Mouse (Mus musculus): ENCODE measurements around the gene Sbk1. TPM values are rescaled to one million over a fixed set of nuclear protein-coding genes. Genes with fewer than 3 reads are reported as not detected.
A peak's percentile ranks its signal among the peaks of the same experiment; 100 is the strongest.
"Not testable (repeated sequence)": the region's sequence is repeated elsewhere in the genome, so short reads cannot be mapped to it uniquely, and the experiment has no call there.

Gene Sbk1
- polyA plus RNA-seq, 1 experiment from 2014 or later, result 391 TPM

GRCm38 (mm10) chr7:126281876-126282682 is 9.7 kb downstream of the Sbk1 start:
- Histone ChIP-seq H3K9ac (replicated peaks; ENCODE audit: low read length) (no peak overlapping the region), H3K9me3 (ENCODE audit: control insufficient read depth, low read length) (no peaks in the 10 kb centered on the region), H3K4me3 (replicated peaks; ENCODE audit: low read depth, low read length) (no peak overlapping the region), H3K4me2 (ENCODE audit: low read length) (no peak overlapping the region), H3K4me1 (ENCODE audit: control insufficient read depth, insufficient read depth, low read length) (peaks cover 36% of the 10 kb centered on the region), H3K27me3 (ENCODE audit: control insufficient read depth, insufficient read depth, low read length) (no peaks in the 10 kb centered on the region), H3K36me3 (ENCODE audit: control insufficient read depth, insufficient read depth, low read length) (peaks cover 95% of the 10 kb centered on the region), H3K27ac (replicated peaks; ENCODE audit: low read depth, low read length) (no peak overlapping the region)
- DNase-seq (no peak), ATAC-seq (ENCODE audit: low FRiP score, low TSS enrichment) (no peak)
- 86% methylated on average over 16 of the region's 16 CpGs for WGBS

DNA sequence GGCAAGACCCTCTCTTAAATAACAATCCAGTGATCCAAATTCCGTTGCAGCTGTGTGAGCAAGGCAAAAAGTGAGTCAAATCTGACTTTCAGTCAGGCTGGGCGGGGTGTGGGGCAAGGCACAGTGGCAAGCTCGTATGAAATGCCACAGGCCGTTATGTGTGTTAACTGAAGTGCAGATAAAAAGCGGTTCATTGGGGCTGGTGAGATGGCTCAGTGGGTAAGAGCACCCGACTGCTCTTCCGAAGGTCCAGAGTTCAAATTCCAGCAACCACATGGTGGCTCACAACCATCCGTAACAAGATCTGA is 10.2 kb downstream of the Sbk1 start:
- H3K9me3 ChIP-seq (ENCODE audit: control insufficient read depth, low read length); ATAC-seq (ENCODE audit: low FRiP score, low TSS enrichment); H3K9ac ChIP-seq (replicated peaks; ENCODE audit: low read length); H3K4me3 ChIP-seq (replicated peaks; ENCODE audit: low read depth, low read length); H3K27me3 ChIP-seq (ENCODE audit: control insufficient read depth, insufficient read depth, low read length); DNase-seq; H3K27ac ChIP-seq (replicated peaks; ENCODE audit: low read depth, low read length); H3K4me2 ChIP-seq (ENCODE audit: low read length): not testable (repeated sequence)
- H3K36me3 ChIP-seq (ENCODE audit: control insufficient read depth, insufficient read depth, low read length), result peaks cover 90% of the 10 kb centered on the region
- H3K4me1 ChIP-seq (ENCODE audit: control insufficient read depth, insufficient read depth, low read length), result peaks cover 33% of the 10 kb centered on the region
- 88% methylated on average over 7 of the region's 8 CpGs for WGBS

DNA sequence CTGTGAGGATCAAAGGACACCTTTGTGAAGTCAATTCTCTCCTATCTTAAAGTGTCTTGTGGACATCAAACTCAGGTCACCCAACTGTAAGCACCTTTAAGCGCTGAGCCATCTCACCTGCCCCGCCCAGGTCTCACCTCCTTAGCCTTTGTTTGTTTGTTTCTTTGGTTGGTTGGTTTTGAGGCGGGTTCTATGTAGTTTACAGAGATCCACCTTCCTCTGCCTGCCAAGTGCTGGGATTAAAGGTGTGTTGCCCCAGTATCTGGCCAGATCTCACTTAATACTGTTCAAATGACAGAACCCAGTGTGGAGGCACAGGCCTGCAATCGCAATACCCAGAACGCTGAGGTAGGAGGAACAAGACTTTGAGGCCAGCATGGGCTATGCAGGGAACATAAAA is 11.6 kb downstream of the Sbk1 start:
- Histone ChIP-seq H3K36me3 (ENCODE audit: control insufficient read depth, insufficient read depth, low read length) (peaks cover 83% of the 10 kb centered on the region), H3K4me1 (ENCODE audit: control insufficient read depth, insufficient read depth, low read length) (peaks cover 33% of the 10 kb centered on the region)
- no peak for ATAC-seq (ENCODE audit: low FRiP score, low TSS enrichment)

GRCm38 (mm10) chr7:126284441-126284840 is 12.0 kb downstream of the Sbk1 start:
- H3K4me1 ChIP-seq (ENCODE audit: control insufficient read depth, insufficient read depth, low read length), result peaks cover 32% of the 10 kb centered on the region
- no peak for ATAC-seq (ENCODE audit: low FRiP score, low TSS enrichment)
- no peak overlapping the region for H3K4me3 ChIP-seq (replicated peaks; ENCODE audit: low read depth, low read length)
- no peak overlapping the region for H3K4me2 ChIP-seq (ENCODE audit: low read length)
- WGBS, result 88% methylated on average over 4 of the region's 4 CpGs
- DNase-seq, result no peak
- H3K36me3 ChIP-seq (ENCODE audit: control insufficient read depth, insufficient read depth, low read length), result peaks cover 81% of the 10 kb centered on the region
- no peak overlapping the region for H3K27ac ChIP-seq (replicated peaks; ENCODE audit: low read depth, low read length)
- no peaks in the 10 kb centered on the region for H3K27me3 ChIP-seq (ENCODE audit: control insufficient read depth, insufficient read depth, low read length)
- no peaks in the 10 kb centered on the region for H3K9me3 ChIP-seq (ENCODE audit: control insufficient read depth, low read length)
- H3K9ac ChIP-seq (replicated peaks; ENCODE audit: low read length), result no peak overlapping the region

More for the DNA sequence above, 11.6 kb downstream of the Sbk1 start:
- H3K27ac ChIP-seq (replicated peaks; ENCODE audit: low read depth, low read length), result no peak overlapping the region
- no peaks in the 10 kb centered on the region for H3K9me3 ChIP-seq (ENCODE audit: control insufficient read depth, low read length)
- no peak for DNase-seq
- no peak overlapping the region for H3K4me2 ChIP-seq (ENCODE audit: low read length)
- WGBS, result 91% methylated on average over 5 of the region's 5 CpGs
- no peaks in the 10 kb centered on the region for H3K27me3 ChIP-seq (ENCODE audit: control insufficient read depth, insufficient read depth, low read length)
- H3K9ac ChIP-seq (replicated peaks; ENCODE audit: low read length), result no peak overlapping the region
- H3K4me3 ChIP-seq (replicated peaks; ENCODE audit: low read depth, low read length), result no peak overlapping the region

- H3K4me1 ChIP-seq (ENCODE audit: control insufficient read depth, insufficient read depth, low read length), result peaks cover 31% of the 10 kb centered on the region
- no peaks in the 10 kb centered on the region for H3K27me3 ChIP-seq (ENCODE audit: control insufficient read depth, insufficient read depth, low read length)
- no peak for DNase-seq
- WGBS, result 68% methylated on average over 4 of the region's 4 CpGs
- no peak for ATAC-seq (ENCODE audit: low FRiP score, low TSS enrichment)
- no peaks in the 10 kb centered on the region for H3K9me3 ChIP-seq (ENCODE audit: control insufficient read depth, low read length)
- no peak overlapping the region for H3K9ac ChIP-seq (replicated peaks; ENCODE audit: low read length)
- H3K4me2 ChIP-seq (ENCODE audit: low read length), result no peak overlapping the region
- H3K4me3 ChIP-seq (replicated peaks; ENCODE audit: low read depth, low read length), result no peak overlapping the region
- H3K36me3 ChIP-seq (ENCODE audit: control insufficient read depth, insufficient read depth, low read length), result peaks cover 81% of the 10 kb centered on the region
- no peak overlapping the region for H3K27ac ChIP-seq (replicated peaks; ENCODE audit: low read depth, low read length)
Measured at GRCm38 (mm10) chr7:126284865-126285264, 12.4 kb downstream of the Sbk1 start.

DNA sequence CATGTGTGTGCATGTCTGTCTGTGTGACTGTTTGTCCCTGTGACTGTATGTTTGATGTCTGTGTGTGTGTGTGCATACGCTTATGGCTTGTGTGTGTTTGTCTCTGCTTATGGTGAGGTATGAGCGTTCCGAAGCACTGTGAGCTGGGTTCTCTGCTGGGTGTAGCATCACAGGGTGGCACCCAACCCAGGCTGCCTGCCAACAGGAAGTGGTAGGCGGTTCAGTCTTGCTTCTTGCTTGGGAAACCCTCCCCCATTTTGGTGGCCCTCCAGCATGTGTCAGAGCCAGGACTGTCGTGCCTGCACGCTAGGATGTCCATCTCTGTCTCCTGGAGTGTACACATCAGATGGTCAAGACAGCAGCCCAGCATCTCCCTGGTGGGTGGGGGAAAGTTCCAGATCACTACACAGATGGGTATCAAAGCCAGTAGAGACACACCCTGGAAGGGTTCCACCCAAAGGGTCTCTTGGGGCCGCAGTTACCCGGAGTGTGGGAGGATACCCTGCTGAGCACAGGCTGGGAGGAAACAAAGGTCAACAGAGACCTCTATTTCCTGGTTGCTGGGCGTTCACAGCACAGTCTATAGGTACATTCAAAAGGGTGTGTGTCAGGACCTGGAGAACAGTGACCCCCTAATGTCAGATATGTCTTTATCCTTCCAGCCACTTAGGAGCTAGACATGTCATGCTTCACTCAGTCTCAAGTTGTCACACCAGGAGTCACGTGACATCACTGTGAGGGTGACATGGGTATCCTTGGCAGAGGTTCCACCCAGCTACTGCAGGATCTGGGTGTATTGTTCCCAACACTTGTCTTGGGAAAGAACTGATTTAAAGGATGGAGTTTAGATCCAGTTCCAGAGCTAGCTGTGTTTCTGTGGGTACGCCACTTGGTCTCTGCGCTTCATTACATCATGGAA is 13.1 kb downstream of the Sbk1 start:
- H3K4me1 ChIP-seq (ENCODE audit: control insufficient read depth, insufficient read depth, low read length), result peaks cover 31% of the 10 kb centered on the region
- H3K27ac ChIP-seq (replicated peaks; ENCODE audit: low read depth, low read length), result no peak overlapping the region

GRCm38 (mm10) chr7:126286311-126286710 is 13.9 kb downstream of the Sbk1 start:
- H3K9me3 ChIP-seq (ENCODE audit: control insufficient read depth, low read length), result no peaks in the 10 kb centered on the region
- no peak overlapping the region for H3K4me2 ChIP-seq (ENCODE audit: low read length)
- DNase-seq, result no peak
- WGBS, result 88% methylated on average over 2 of the region's 2 CpGs
- H3K27me3 ChIP-seq (ENCODE audit: control insufficient read depth, insufficient read depth, low read length), result no peaks in the 10 kb centered on the region
- H3K36me3 ChIP-seq (ENCODE audit: control insufficient read depth, insufficient read depth, low read length), result peaks cover 82% of the 10 kb centered on the region
- ATAC-seq (ENCODE audit: low FRiP score, low TSS enrichment), result no peak
- peaks cover 31% of the 10 kb centered on the region for H3K4me1 ChIP-seq (ENCODE audit: control insufficient read depth, insufficient read depth, low read length)
- H3K27ac ChIP-seq (replicated peaks; ENCODE audit: low read depth, low read length), result no peak overlapping the region
- no peak overlapping the region for H3K9ac ChIP-seq (replicated peaks; ENCODE audit: low read length)
- no peak overlapping the region for H3K4me3 ChIP-seq (replicated peaks; ENCODE audit: low read depth, low read length)

More for the DNA sequence above, 13.1 kb downstream of the Sbk1 start:
- H3K9ac ChIP-seq (replicated peaks; ENCODE audit: low read length), result no peak overlapping the region
- no peak overlapping the region for H3K4me3 ChIP-seq (replicated peaks; ENCODE audit: low read depth, low read length)
- DNase-seq, result no peak
- no peaks in the 10 kb centered on the region for H3K9me3 ChIP-seq (ENCODE audit: control insufficient read depth, low read length)
- H3K27me3 ChIP-seq (ENCODE audit: control insufficient read depth, insufficient read depth, low read length), result no peaks in the 10 kb centered on the region
- no peak for ATAC-seq (ENCODE audit: low FRiP score, low TSS enrichment)
- no peak overlapping the region for H3K4me2 ChIP-seq (ENCODE audit: low read length)
- peaks cover 82% of the 10 kb centered on the region for H3K36me3 ChIP-seq (ENCODE audit: control insufficient read depth, insufficient read depth, low read length)
- WGBS, result 83% methylated on average over 12 of the region's 12 CpGs

GRCm38 (mm10) chr7:126287493-126288103 is 15.2 kb downstream of the Sbk1 start:
- peaks cover 31% of the 10 kb centered on the region for H3K4me1 ChIP-seq (ENCODE audit: control insufficient read depth, insufficient read depth, low read length)
- no peaks in the 10 kb centered on the region for H3K27me3 ChIP-seq (ENCODE audit: control insufficient read depth, insufficient read depth, low read length)
- no peaks in the 10 kb centered on the region for H3K9me3 ChIP-seq (ENCODE audit: control insufficient read depth, low read length)
- H3K27ac ChIP-seq (replicated peaks; ENCODE audit: low read depth, low read length), result peak overlapping the region; percentile 46; the same call in 1 of the 2 replicates
- ATAC-seq (ENCODE audit: low FRiP score, low TSS enrichment), result no peak
- peaks cover 82% of the 10 kb centered on the region for H3K36me3 ChIP-seq (ENCODE audit: control insufficient read depth, insufficient read depth, low read length)
- no peak for DNase-seq
- 69% methylated on average over 10 of the region's 10 CpGs for WGBS
- H3K9ac ChIP-seq (replicated peaks; ENCODE audit: low read length), result 0 out of 2 replicates have a peak overlapping the region, but pooled peaks have one; percentile 24
- peak overlapping the region; percentile 1; the same call in 1 of the 2 replicates for H3K4me2 ChIP-seq (ENCODE audit: low read length)
- H3K4me3 ChIP-seq (replicated peaks; ENCODE audit: low read depth, low read length), result no peak overlapping the region

All from midbrain, embryonic 14.5 days (tissue).